Mouse (Mus musculus) c-Kit-negative CD71-positive TER-119-positive erythroid progenitor cells, embryonic 14.5 days (primary cell): ENCODE results near the gene Prok1.

Source experiments
- DNase-seq: peaks from one replicate; pipeline ENCODE4 v3.0.0-alpha.2; 2013; ENCODE audit warnings: low read depth, low spot score

Gene Prok1

GRCm38 (mm10) chr3:107238051-107238450, 1.5 kb downstream of the Prok1 start:
- no peak for DNase-seq

- no peak for DNase-seq
These were observed 5.6 kb downstream of the Prok1 start for GRCm38 (mm10) chr3:107233945-107234344.

GRCm38 (mm10) chr3:107233351-107233813, 6.1 kb downstream of the Prok1 start:
- peak; percentile 57 for DNase-seq

GRCm38 (mm10) chr3:107231202-107231601, 8.3 kb downstream of the Prok1 start:
- DNase-seq: no peak

- DNase-seq: no peak
These were observed 9.0 kb downstream of the Prok1 start, which contains the start of gene A630076J17Rik for GRCm38 (mm10) chr3:107230527-107230926. TSS of gene A630076J17Rik (plus strand) at chr3:107230614.

- DNase-seq: no peak
These were observed 9.7 kb downstream of the Prok1 start for GRCm38 (mm10) chr3:107229822-107230221.

- no peak for DNase-seq
These were observed 10.3 kb downstream of the Prok1 start for GRCm38 (mm10) chr3:107229221-107229620.

- DNase-seq: no peak
These were observed 13.7 kb downstream of the Prok1 start for GRCm38 (mm10) chr3:107225820-107226219.

- DNase-seq: no peak
These were observed 16.3 kb downstream of the Prok1 start for GRCm38 (mm10) chr3:107223230-107223629.

GRCm38 (mm10) chr3:107221608-107222007, 17.9 kb downstream of the Prok1 start, which contains the start of gene Cym:
TSS of gene Cym (minus strand) at chr3:107221732.
- no peak for DNase-seq

- no peak for DNase-seq
These were observed 20.9 kb downstream of the Prok1 start for GRCm38 (mm10) chr3:107218572-107218971.

GRCm38 (mm10) chr3:107217101-107217480, 22.4 kb downstream of the Prok1 start:
- DNase-seq: no peak

- no peak for DNase-seq
These were observed 23.0 kb downstream of the Prok1 start for GRCm38 (mm10) chr3:107216400-107217100.

- no peak for DNase-seq
These were observed 24.9 kb downstream of the Prok1 start for GRCm38 (mm10) chr3:107214606-107215005.

GRCm38 (mm10) chr3:107207625-107208253, 31.8 kb downstream of the Prok1 start:
- DNase-seq: no peak

- DNase-seq: no peak
These were observed 32.9 kb downstream of the Prok1 start for GRCm38 (mm10) chr3:107206490-107207150.

GRCm38 (mm10) chr3:107205994-107206393, 33.5 kb downstream of the Prok1 start:
- peak; percentile 27 for DNase-seq

GRCm38 (mm10) chr3:107205170-107205569, 34.3 kb downstream of the Prok1 start:
- DNase-seq: no peak

GRCm38 (mm10) chr3:107204413-107204812, 35.1 kb downstream of the Prok1 start:
- DNase-seq: no peak

- DNase-seq: no peak
These were observed 38.0 kb downstream of the Prok1 start for GRCm38 (mm10) chr3:107201310-107202180.

GRCm38 (mm10) chr3:107188226-107188899, 51.1 kb downstream of the Prok1 start:
- DNase-seq: no peak
